Mouse (Mus musculus): ENCODE data around the gene Scd2. TPM values are rescaled to one million over a fixed set of nuclear protein-coding genes. Genes with fewer than 3 reads are reported as not detected.

Scd2 gene
- polyA plus RNA-seq, 1 experiment from 2014 or later = 249 TPM

DNA sequence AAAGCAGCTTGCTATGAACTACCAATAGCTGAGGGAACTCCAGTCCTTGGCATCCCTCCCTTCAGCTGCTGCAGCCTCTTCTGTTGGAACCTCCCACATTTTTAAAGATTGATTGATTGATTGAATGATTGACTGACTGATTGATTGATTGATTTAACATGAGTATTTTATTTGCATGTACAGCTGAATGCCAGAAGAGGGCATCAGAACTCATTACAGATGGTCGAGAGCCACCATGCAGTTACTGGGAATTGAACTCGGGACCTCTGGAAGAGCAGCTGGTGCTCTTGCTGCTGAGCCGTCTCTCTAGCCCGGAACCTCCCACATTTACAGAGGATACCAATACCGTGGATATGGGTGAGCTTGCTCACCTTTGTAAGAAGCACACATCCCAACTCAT is 33.0 kb upstream of the Scd2 start:
- Histone ChIP-seq H3K27me3 (no peaks in the 10 kb centered on the region), H3K4me3 (no peak overlapping the region), H3K9ac (no peak overlapping the region), H3K4me2 (no peak overlapping the region), H3K36me3 (no peaks in the 10 kb centered on the region), H3K27ac (no peak overlapping the region), H3K4me1 (replicated peaks) (no peaks in the 10 kb centered on the region), H3K9me3 (no peaks in the 10 kb centered on the region)
- WGBS = 85% methylated on average over 5 of the region's 5 CpGs
- no peak for ATAC-seq (ENCODE audit: low FRiP score)

DNA sequence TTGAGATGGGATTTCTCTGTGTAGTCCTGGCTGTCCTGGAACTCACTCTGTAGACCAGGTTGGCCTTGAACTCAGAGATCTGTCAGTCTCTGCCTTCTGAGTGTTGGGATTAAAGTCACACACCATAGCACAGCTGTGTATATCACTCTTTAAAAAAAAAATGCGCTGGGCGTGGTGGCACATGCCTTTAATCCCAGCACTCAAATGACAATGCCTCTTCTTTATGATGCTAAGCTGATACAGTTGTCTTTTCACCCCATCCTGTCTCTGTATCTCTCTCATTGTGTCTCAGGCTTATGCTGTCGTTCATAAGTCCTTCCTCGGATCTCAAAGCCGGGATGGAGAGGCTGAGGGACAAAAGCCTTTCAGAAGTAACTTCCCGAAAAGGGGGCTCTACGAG is 31.7 kb upstream of the Scd2 start:
- H3K4me2 ChIP-seq = no peak overlapping the region
- ATAC-seq (ENCODE audit: low FRiP score) = no peak
- H3K4me1 ChIP-seq (replicated peaks) = peaks cover 5% of the 10 kb centered on the region
- no peak overlapping the region for H3K4me3 ChIP-seq
- no peaks in the 10 kb centered on the region for H3K27me3 ChIP-seq
- no peak overlapping the region for H3K9ac ChIP-seq
- WGBS = 74% methylated on average over 7 of the region's 7 CpGs
- H3K27ac ChIP-seq = no peak overlapping the region
- H3K36me3 ChIP-seq = no peaks in the 10 kb centered on the region
- no peaks in the 10 kb centered on the region for H3K9me3 ChIP-seq

DNA sequence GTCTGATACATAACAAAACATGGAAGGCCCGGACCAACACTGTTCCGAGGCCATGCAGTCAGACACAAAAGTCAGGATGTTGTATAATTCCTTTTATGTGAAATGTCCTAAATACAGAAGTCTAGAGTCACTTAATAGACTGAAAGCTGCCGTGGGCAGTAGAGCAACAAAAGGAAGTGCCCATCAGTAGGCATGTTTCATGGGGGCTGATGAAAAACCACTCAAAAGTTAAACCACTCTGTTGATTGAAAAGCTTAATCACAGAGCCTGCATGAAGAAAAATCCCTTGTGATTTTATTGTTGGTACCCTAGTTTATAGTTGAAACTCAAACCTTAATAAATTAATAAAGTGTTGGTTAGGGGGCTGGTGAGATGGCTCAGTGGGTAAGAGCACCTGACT is 29.9 kb upstream of the Scd2 start:
- H3K4me1 ChIP-seq (replicated peaks) = peaks cover 12% of the 10 kb centered on the region
- no peak overlapping the region for H3K9ac ChIP-seq
- no peaks in the 10 kb centered on the region for H3K36me3 ChIP-seq
- no peak overlapping the region for H3K4me3 ChIP-seq
- 87% methylated on average over 3 of the region's 3 CpGs for WGBS
- H3K27ac ChIP-seq = no peak overlapping the region
- ATAC-seq (ENCODE audit: low FRiP score) = no peak
- H3K9me3 ChIP-seq = no peaks in the 10 kb centered on the region
- H3K27me3 ChIP-seq = no peaks in the 10 kb centered on the region
- H3K4me2 ChIP-seq = no peak overlapping the region

DNA sequence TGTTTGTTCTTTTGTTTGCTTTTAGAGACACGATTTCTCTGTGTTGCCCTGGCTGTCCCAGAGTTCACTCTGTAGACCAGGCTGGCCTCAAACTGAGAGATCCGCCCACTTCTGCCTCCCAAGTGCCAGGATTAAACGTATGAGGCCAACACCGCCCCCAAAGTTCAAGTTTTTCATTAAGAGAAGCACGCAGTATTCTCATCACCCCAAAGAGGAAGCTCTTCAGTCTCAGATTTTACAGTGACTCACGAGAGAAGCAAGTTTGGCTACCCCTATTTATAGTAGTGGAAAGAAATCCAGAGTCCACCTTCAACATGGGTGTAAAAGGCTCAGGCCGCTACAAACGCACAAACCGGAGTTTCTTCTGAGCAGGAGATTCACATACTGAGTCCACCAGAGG is 29.2 kb upstream of the Scd2 start:
- no peaks in the 10 kb centered on the region for H3K36me3 ChIP-seq
- no peaks in the 10 kb centered on the region for H3K27me3 ChIP-seq
- ATAC-seq (ENCODE audit: low FRiP score) = no peak
- H3K4me2 ChIP-seq = no peak overlapping the region
- no peaks in the 10 kb centered on the region for H3K9me3 ChIP-seq
- no peak overlapping the region for H3K9ac ChIP-seq
- no peak overlapping the region for H3K4me3 ChIP-seq
- no peak overlapping the region for H3K27ac ChIP-seq
- peaks cover 12% of the 10 kb centered on the region for H3K4me1 ChIP-seq (replicated peaks)
- 81% methylated on average over 9 of the region's 9 CpGs for WGBS

DNA sequence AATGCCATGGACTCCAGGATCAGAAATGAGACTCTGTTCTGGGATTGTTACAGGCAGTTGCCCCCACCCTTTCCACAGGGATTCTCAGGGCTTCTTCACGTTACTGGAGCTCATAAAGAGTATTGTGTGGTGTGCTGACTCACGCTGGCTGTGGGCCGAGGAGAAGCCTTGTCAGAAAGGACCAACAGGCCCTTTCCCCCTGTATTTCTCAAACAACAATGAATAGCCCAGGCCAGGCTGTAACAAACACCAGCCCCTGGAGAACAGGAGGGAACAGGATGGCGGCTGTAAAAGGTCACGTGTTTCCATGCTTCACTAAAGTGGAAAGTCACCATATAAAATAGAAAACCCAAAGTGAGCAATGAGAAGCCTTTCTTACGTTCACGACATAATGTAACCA is 28.2 kb upstream of the Scd2 start:
- no peaks in the 10 kb centered on the region for H3K36me3 ChIP-seq
- no peak for ATAC-seq (ENCODE audit: low FRiP score)
- H3K9ac ChIP-seq = no peak overlapping the region
- H3K4me3 ChIP-seq = no peak overlapping the region
- no peak overlapping the region for H3K4me2 ChIP-seq
- H3K4me1 ChIP-seq (replicated peaks) = peaks cover 12% of the 10 kb centered on the region
- WGBS = 33% methylated on average over 7 of the region's 7 CpGs
- H3K9me3 ChIP-seq = no peaks in the 10 kb centered on the region
- H3K27me3 ChIP-seq = no peaks in the 10 kb centered on the region
- H3K27ac ChIP-seq = no peak overlapping the region

DNA sequence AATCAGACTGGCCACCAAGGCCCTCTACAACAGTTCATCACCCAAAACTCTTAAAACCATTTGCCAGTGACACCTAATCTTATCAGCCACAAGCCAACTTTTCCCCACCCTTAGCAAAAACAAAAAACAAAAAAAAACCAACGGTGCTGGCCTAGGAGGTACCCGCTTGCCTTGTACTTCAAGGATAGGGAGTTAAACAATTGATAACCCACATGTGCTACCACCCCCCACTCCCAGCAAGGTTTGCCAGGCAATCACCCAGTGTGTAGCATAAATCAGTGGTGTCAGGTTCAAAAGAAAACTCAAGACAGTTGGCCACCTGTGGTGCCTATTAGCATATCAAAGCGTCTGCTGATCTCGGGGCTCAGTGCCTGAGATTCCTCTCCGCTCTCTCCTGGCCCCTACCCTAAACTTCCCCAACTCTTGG is 27.6 kb upstream of the Scd2 start:
- Histone ChIP-seq H3K4me2 (peak overlapping the region; percentile 84), H3K27ac (peak overlapping the region; percentile 94; the same call in 1 of the 2 replicates), H3K4me1 (replicated peaks) (peaks cover 12% of the 10 kb centered on the region), H3K36me3 (no peaks in the 10 kb centered on the region), H3K4me3 (no peak overlapping the region), H3K9ac (no peak overlapping the region), H3K9me3 (no peaks in the 10 kb centered on the region), H3K27me3 (no peaks in the 10 kb centered on the region)
- WGBS = 16% methylated on average over 5 of the region's 5 CpGs
- no peak for ATAC-seq (ENCODE audit: low FRiP score)

DNA sequence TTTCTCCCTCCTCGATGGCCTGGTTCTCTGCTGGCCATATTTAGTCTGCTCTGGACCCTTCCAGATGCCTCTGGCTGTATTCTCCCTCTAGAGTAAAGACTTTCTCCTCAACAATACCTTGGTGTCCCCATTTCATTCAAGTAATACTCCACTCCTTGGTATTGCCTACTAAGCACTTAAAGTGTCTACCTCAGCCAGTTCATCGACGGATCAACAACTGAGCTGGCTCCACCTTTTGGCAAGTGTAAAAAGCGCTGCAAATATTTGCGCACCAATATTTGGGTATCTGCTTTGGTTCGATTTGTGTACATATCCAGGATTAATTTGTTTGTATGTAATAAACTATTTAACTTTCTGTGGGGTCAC is 27.0 kb upstream of the Scd2 start:
- Histone ChIP-seq H3K9ac (peak overlapping the region; percentile 79), H3K4me1 (replicated peaks) (peaks cover 12% of the 10 kb centered on the region), H3K36me3 (no peaks in the 10 kb centered on the region), H3K27me3 (no peaks in the 10 kb centered on the region), H3K4me2 (peak overlapping the region; percentile 84), H3K9me3 (no peaks in the 10 kb centered on the region), H3K4me3 (peak overlapping the region; percentile 57), H3K27ac (peak overlapping the region; percentile 94)
- 2% methylated on average over 6 of the region's 6 CpGs for whole genome bisulfite sequencing
- ATAC-seq (ENCODE audit: low FRiP score) = no peak

DNA sequence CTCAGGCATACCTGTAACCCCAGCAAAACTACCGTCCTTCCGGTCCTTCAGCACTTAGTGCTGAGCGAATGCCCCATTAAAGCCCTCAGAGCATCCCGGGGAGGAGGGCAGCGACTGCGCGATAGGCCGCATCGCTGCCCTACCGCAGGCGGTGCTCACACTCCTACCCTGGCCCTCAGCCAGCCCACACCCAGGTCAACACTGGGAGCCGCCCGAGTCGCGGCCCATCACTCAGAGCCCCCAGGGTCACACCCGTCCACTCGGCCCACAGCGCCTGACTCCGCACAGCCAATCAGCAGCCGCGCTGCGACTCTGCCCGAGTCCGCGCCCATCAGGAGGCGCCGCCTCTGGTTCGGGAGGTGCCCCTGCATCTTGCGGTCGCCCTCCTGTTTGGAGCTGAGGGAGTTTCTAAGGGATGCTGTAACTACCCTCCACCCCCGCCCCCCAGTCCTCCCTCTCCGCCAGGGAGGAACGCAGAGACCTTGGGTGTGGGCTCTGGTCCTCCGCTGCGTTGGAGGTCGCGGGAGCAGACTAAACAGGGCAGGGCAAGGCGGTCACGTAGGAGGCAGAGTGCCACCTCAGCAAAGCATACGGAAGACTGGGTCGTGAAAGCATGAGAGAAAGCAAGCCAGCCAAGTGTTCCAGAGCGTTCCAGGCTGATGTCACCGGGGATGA is 26.5 kb upstream of the Scd2 start:
- Histone ChIP-seq H3K9me3 (no peaks in the 10 kb centered on the region), H3K4me3 (peak overlapping the region; percentile 57), H3K9ac (peak overlapping the region; percentile 79), H3K4me1 (replicated peaks) (peaks cover 12% of the 10 kb centered on the region), H3K27ac (peak overlapping the region; percentile 94), H3K36me3 (no peaks in the 10 kb centered on the region), H3K4me2 (peak overlapping the region; percentile 84), H3K27me3 (no peaks in the 10 kb centered on the region)
- peak; percentile 98 for ATAC-seq (ENCODE audit: low FRiP score)
- WGBS = under 1% methylated on average over 43 of the region's 43 CpGs

DNA sequence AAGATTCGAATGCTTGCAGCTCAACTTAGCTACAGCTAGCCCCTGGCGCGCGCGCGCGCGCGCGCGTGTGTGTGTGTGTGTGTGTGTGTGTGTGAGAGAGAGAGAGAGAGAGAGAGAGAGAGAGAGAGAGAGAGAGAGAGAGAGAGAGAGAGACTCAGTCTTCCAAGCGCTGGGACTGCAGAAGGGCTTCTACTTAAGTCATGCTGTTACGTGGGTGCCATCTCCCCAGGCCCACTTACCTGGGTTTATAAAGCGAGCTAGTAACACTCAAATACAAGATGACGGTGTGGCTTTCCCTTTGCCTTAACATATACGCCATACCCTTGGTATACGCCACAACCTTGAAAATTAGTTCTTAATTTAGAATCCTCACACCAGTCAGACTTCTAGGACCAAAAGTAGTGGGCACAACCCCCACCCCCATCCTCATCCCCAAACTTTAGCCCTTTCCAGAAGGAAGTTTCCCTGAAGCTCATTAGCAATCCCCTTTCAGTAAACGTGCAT is 25.9 kb upstream of the Scd2 start:
- Histone ChIP-seq H3K27me3 (no peaks in the 10 kb centered on the region), H3K4me2 (peak overlapping the region; percentile 84), H3K4me1 (replicated peaks) (peaks cover 12% of the 10 kb centered on the region), H3K9ac (peak overlapping the region; percentile 79), H3K4me3 (peak overlapping the region; percentile 57), H3K9me3 (no peaks in the 10 kb centered on the region), H3K27ac (peak overlapping the region; percentile 94), H3K36me3 (no peaks in the 10 kb centered on the region)
- WGBS = 13% methylated on average over 17 of the region's 18 CpGs
- ATAC-seq (ENCODE audit: low FRiP score) = no peak

DNA sequence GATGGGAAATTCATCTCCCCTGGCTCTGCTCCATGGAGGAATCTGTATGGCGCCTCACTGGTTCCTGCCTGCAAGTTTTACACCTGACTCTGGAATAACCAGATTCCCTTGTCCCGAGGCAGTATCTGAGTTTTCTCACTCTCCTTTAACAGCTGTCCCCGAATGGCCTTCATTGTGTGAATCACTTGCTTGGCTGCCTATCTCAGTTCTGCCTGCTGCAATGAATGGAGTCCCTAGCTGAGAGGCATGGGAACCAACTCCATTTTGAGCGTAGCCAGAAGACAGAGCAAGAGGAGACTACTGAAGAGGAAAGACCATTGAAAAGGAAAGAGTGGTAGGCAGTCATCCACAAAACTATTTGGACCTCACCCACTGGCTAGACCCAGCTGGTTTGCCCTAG is 19.8 kb upstream of the Scd2 start:
- 76% methylated on average over 4 of the region's 4 CpGs for WGBS
- Histone ChIP-seq H3K9me3 (no peaks in the 10 kb centered on the region), H3K4me2 (no peak overlapping the region), H3K36me3 (no peaks in the 10 kb centered on the region), H3K4me1 (replicated peaks) (peaks cover 6% of the 10 kb centered on the region; the same call in 1 of the 2 replicates), H3K27ac (no peak overlapping the region), H3K4me3 (no peak overlapping the region), H3K27me3 (no peaks in the 10 kb centered on the region), H3K9ac (no peak overlapping the region)
- ATAC-seq (ENCODE audit: low FRiP score) = no peak

DNA sequence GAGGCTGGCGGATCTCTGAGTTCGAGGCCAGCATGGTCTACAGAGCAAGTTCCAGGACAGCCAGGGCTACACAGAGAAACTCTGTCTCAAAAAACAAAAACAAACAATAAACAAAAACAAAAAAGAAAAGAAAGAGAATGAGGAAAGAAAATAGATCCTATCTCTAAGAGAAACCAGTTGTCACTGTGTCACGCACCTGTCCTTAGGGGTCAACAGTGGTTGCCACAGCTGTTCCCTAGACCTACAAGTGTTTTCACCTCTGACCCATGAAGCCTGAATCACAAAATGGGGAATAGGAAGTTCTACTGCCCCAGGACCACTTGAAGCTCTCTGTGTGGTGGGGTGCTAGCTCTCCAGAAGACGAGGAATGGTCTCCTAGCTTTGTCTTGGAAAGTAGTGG is 19.0 kb upstream of the Scd2 start:
- Histone ChIP-seq H3K9ac (no peak overlapping the region), H3K9me3 (no peaks in the 10 kb centered on the region), H3K4me2 (no peak overlapping the region), H3K4me1 (replicated peaks) (peaks cover 6% of the 10 kb centered on the region; the same call in 1 of the 2 replicates), H3K27ac (no peak overlapping the region), H3K27me3 (no peaks in the 10 kb centered on the region), H3K4me3 (no peak overlapping the region), H3K36me3 (no peaks in the 10 kb centered on the region)
- 91% methylated on average over 4 of the region's 4 CpGs for WGBS
- ATAC-seq (ENCODE audit: low FRiP score) = no peak

DNA sequence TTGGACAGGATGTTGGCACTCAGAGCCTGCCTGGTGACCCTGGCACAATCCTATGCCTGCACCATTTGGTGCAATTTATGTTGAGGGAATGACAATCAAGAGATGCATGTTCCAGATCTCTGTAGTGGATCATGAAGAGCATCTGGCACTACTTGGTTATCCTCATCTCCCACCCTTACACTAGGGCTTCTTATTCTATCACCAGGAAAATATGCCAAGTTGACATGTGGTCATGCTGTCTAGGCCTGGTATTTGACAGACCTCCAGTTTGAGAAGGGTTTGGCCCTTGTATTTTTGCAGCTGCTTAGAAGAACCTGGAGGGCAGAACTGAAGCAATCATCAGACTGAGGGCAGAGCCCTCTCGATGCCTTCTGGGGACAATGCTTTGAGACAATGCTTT is 18.1 kb upstream of the Scd2 start:
- no peak for ATAC-seq (ENCODE audit: low FRiP score)
- 85% methylated on average over 1 of the region's 1 CpGs for WGBS
- H3K4me3 ChIP-seq = no peak overlapping the region
- no peaks in the 10 kb centered on the region for H3K27me3 ChIP-seq
- H3K9ac ChIP-seq = no peak overlapping the region
- no peak overlapping the region for H3K4me2 ChIP-seq
- no peaks in the 10 kb centered on the region for H3K36me3 ChIP-seq
- no peak overlapping the region for H3K27ac ChIP-seq
- peaks cover 14% of the 10 kb centered on the region for H3K4me1 ChIP-seq (replicated peaks)
- no peaks in the 10 kb centered on the region for H3K9me3 ChIP-seq

DNA sequence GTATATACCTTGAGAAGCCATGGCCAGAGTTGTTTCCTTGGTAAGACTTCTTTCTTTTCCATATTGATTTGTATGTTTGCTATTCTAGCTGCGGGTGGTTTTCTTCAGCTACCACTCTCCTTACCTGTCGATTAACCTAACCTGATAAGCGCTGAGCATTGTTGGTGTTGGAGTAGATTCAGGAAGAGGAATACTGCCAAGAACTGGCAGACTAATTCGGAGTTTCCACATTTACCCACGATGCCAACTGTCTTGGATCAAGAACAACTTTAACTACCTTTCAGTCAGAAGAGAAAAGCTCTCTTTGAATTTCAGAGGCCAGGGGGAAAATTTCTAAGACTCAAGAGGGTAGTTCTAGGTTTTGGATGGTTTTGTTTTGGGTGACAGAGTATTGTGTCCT is 16.6 kb upstream of the Scd2 start:
- Histone ChIP-seq H3K9ac (no peak overlapping the region), H3K27ac (no peak overlapping the region), H3K36me3 (no peaks in the 10 kb centered on the region), H3K4me1 (replicated peaks) (peaks cover 22% of the 10 kb centered on the region), H3K4me3 (no peak overlapping the region), H3K27me3 (no peaks in the 10 kb centered on the region), H3K4me2 (no peak overlapping the region), H3K9me3 (no peaks in the 10 kb centered on the region)
- no peak for ATAC-seq (ENCODE audit: low FRiP score)
- 90% methylated on average over 5 of the region's 5 CpGs for WGBS

Data from hindbrain, embryonic 13.5 days (tissue).